Mouse (Mus musculus) neural tube, embryonic 12.5 days (tissue): Measurements from ENCODE around the gene Sgms2. TPM values are rescaled to one million over a fixed set of nuclear protein-coding genes. Genes with fewer than 3 reads are reported as not detected.

Experiments used
- polyA plus RNA-seq: library from polyadenylated mRNA; unstranded; fragments of >200 nt; fragmentation: Nextera tagmentation; extraction: Ambion mirVana; gene quantifications from 2 replicates; pipeline ENCODE4 v1.2.1, GENCODE M21; 2016

Sgms2 gene
- polyA plus RNA-seq, 1 experiment from 2014 or later: 1.7 TPM

Other genes starting within 250 kb of the Sgms2 start
- 41.5 and 48.2 TPM in 2 replicates for gene Hadh, start 219.3 kb downstream of the Sgms2 start, polyA plus RNA-seq
- gene Cyp2u1, start 188.2 kb downstream of the Sgms2 start, polyA plus RNA-seq: 4.0 and 4.3 TPM in 2 replicates
- 89.7 and 97.0 TPM in 2 replicates for gene Papss1, start 73.4 kb upstream of the Sgms2 start, polyA plus RNA-seq